Mouse (Mus musculus) ES-Bruce4 (cell line): ENCODE measurements at regions not wholly inside any gene's neighbourhood (a gene's known extent, or its start where the extent isn't known, plus 50 kb on each side); places are given as distances from the start of the nearest gene placed in this dataset.

Experiments used
- CTCF ChIP-seq: IDR thresholded peaks from one replicate; pipeline ENCODE4 v1.8.1; 2011; ENCODE audit warnings: low read depth, low read length
- EP300 ChIP-seq: IDR thresholded peaks from 2 replicates; pipeline ENCODE4 v1.6.1; 2011; ENCODE audit warnings: low read depth, low read length; ENCODE audit not compliant: insufficient read depth
- POLR2A ChIP-seq: IDR thresholded peaks from one replicate; pipeline ENCODE4 v1.8.1; 2011; ENCODE audit warnings: low read length; ENCODE audit not compliant: insufficient read depth

GRCm38 (mm10) chr12:65644232-65644631 is 418.9 kb downstream of the Wdr20rt start:
- TF ChIP-seq POLR2A (no peak), CTCF (no peak), EP300 (no peak)
